Mouse (Mus musculus): ENCODE data around the gene Ran.

Gene Ran

DNA sequence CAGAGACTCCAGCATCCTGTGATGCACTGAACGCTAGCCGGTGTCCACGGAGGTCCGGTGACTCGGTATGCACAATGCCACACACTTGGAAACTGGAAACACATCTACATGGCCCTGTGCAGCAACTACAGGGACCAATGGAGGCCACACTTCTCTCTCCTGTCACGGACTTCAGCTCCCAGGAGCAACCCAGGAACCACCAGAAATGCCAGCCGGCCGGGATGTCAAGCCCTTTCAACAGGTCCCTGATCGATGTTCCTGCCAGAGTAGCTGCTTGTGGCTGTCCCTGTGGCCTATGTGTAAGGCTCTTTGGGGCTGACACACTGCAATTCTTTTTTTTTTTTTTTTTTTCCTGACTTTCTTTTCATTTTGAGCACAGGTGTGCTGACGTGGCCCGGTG lies 44.3 kb downstream of the Ran start:
- no peak for DNase-seq (ENCODE audit: low spot score)

DNA sequence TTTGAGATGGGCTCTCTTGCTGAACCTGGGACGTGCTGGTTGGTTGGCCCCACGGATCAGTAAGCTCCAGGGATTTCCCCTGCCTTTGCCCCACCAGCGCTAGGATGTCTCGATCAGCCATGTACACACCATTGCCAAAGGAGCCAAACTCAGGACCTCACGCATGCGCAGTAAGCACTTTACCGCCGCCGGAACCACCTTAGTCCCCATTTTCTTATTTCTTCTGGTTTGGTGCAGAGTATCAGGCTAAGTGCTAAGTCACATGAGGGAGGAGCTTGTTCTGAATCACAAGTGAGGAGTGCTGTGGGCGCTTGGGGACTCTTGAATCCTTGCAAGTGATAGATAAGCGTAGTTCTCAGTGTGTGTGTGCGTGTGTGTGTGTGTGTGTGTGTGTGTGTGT lies 45.4 kb downstream of the Ran start:
- DNase-seq (ENCODE audit: low spot score), result no peak

DNA sequence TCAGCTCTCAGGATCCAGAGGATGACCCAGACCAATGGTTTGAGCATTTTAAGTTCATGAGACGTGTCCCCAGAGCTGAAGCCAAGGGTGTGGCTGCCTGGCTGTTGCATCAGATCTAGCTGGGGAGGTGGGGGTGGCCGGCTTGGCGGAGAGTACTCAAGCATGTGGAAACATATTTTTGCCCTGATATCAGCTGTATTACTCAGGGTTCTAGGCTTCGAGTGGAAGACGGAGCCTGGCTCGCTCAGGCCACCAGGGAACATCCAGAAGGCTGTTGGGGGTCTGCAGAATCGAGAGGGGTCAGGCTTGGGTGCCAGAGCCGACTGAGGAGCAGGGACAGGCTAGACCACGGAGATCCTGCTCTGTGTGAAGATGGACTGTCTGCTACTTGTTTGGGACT lies 46.1 kb downstream of the Ran start:
- DNase-seq (ENCODE audit: low spot score), result no peak

DNA sequence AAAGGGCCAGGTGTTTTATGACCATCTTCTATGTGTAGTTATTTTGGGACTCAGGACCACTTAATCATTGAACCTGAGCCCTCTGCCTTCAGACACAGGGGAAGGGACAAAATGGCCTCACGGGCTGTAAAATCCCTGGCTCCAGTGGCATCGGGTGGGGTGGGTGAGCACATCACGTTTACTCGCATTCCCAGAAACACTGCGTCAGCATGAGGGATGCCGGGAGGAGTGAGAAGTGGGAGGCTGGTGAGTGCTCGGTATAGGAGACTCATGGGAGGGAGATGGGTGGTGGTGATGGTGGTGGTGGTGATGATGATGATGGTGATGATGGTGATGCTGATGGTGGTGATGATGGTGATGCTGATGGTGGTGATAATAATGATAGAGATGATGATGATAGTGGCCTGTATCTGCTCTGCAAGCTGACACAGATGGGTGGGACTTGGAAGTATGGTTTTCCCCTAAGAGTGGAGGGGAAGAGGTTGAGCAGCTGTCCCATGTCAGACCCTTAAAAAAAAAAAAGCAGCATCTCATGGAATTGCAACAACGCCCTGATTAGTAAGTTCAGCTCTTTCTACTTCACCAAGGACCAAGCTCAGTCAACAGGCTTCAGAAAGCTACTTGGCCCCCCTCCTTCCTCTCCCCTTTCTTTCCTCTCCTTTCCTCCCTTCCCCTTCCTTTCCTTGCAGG lies 46.8 kb downstream of the Ran start:
- DNase-seq (ENCODE audit: low spot score), result no peak

DNA sequence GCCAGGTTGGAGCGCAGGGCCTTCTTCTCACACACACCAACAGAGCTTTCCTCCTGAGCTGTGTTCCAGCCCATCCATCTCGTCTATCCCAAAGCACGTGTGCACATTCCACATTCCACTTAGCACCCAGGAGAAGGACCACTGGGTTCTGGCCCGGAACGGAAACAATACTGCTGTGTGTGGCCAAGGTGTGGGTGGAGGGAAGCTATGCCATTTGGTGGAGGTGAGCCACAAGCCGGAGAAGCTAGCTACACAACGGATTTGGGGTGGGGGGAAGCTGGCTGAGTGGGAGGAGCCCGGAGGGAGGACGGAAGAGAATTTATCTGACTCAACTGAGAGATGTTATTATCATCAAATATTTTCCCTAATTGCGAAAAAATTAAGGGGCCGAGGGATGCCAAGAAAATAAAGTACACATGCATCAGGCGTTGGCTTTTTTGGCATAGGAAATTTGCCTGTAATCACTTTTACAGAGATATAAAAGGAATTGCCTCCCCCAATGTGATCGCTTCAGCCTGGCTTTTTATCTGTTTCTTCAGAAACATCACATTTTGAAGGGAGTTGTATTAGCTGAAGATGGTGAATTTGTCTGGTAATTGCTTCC lies 47.5 kb downstream of the Ran start:
- DNase-seq (ENCODE audit: low spot score), result no peak

DNA sequence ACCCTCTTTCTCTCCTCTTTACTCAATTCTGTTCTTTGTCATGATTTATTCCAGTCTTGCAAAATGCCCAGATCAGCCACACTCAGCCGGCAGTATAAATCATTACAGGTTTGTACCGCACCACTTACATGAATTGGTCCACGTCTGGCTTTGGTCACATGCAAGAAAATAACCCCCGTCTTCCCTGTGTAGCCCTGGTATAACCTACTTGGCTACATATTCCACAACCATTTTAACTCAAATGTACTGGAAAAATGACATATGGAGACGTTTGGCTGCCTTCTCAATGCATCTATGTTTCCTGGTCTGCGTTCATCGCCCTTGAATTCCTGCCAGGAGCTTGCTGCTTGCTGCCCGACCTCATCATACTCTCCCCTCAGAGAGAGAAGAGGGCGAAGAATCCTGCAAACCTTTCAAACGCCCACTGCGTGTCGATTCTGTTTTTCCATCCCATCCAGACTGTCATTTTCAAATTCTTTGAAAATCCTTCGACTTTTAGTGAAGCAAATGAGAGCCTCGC lies 52.0 kb downstream of the Ran start:
- no peak for DNase-seq (ENCODE audit: low spot score)

DNA sequence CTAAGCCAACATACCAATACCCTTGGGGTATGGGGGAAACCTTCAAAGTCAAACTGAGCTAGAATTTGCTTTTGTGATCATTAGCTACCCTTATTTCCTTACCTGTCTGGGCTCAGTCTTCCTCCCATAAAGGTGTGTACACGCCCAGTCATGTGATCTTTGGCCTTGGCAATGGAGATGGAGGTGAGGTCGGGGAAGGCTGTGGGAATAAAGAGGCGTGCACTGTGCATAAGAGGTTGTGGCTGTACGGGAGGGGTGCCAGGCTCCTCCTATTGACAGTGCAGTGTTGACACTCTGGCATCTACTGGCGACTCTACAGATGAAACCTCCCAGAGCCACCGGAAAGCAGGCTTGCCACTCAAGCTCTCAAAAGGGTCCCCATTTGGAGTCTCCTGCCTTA lies 53.5 kb downstream of the Ran start:
- DNase-seq (ENCODE audit: low spot score), result no peak

All from ovary, postnatal 14 days (tissue).